Mouse (Mus musculus): ENCODE measurements around the gene Miga1.
A peak's percentile ranks its signal among the peaks of the same experiment; 100 is the strongest.

Gene Miga1

DNA sequence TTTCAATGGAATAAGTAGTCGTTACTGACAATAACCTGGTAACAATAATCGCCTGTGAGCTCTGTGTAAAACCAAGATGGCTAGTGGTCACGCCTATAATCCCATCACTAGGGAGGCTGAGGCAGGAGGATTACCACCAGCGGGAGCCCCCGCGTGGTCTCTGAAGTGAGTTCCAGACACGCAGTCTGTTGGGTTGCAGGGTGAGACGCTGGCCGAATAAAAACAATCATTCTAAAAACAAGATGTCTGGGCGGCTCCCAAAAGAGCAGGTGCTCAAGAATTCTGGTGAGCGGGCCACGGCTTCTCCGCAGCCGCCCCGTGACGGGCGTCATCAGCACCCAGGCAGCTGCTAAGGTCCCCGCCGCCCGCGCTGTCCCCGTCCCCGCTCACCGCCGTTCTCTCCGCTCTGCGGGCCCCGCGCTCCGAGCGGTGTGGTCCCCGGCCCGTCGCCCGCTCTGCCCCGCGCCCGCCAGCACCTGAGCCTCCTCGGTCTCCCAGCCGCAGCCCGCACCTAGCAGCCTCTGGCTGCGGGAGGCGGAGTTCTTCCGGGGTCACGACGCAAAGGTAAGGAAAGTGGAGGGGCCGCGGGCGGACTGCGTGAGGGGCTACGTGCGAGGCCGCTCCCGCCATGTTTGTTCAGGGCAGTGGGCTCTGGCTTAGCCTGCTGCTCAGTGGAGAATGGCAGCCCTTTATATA, at the start of gene Miga1:
Gene Miga1, minus strand, starts transcription at position 546 of the 696 bp plus-strand sequence.
- peak; percentile 88 for DNase-seq (ENCODE audit: low spot score)

DNA sequence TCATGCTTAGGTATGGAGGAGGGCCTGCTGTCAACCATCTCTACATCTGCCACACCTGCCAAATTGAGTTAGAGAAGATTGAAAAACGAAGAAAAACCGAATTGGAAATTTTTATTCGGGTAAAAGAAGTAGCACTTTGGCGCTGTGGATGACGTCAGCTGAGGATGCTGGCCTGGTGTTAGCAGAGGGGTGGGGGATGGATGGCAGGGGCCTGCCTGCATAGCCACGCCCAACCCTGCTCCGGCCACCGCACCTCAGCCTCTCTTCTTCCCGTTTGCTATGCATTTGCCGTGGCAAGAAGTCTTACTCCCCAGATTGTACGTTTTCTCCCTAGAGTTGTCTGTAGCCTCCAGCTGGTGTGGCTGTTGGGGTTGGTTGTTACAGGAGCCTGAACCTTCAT, 43.9 kb upstream of the Miga1 start:
- DNase-seq (ENCODE audit: low spot score): peak; percentile 41

DNA sequence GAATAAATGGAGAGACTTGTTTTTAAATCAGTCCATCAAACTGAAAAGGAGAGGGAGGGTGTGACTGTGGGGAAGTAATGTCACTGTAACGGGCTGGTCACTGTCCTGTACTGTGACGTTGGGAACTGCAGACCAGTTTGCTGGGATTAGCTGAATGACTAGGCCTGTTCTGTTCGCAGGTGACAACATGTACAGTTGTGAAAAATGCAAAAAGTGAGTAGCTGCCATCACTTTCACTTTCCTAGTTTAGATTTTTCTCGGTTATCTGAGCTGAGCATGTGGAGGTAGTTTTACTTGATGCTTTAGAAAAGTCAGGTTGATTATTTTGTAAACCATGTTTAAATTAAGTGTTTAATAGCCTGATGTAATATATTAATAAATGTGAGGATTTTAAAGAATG, 35.9 kb upstream of the Miga1 start:
- DNase-seq (ENCODE audit: low spot score): no peak

DNA sequence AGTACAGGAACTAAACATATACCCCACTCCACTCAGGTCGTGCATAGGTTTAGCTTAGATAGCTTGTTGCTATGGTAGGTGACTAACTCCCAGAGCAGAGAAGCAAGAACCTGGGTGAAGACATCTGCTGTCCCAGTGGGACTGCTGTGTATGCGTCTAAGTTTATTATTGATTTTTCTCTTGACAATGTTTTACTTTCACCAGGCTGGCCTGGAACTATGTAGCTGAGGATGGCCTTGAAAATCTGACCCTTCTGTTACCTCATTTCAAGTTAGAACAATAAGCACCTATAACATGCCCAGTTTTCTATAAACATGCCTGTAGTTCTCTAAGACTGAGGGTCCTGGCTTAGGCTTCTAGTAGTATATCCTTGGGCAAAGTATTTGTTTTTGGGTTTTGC, 24.0 kb upstream of the Miga1 start:
- DNase-seq (ENCODE audit: low spot score): no peak

DNA sequence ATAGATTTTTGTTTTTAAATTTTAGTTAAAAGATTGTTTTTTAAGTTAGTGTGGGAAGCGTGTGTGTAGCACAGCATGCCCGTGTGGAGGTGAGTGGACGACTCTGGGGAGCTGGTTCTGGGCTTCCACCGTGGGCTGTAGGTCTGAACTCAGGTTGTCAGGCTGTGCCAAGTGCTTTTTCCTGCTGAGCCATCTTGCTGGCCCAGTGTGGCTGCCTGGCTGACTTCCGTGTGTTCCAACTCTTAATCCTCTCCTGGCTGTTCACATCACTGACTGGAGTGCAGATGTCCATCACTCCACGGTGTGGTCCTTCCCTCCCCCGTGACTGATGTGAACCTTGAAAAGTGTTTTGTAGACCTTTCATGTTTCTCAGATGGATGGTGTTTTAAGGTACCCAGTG, 18.9 kb upstream of the Miga1 start:
- no peak for DNase-seq (ENCODE audit: low spot score)

DNA sequence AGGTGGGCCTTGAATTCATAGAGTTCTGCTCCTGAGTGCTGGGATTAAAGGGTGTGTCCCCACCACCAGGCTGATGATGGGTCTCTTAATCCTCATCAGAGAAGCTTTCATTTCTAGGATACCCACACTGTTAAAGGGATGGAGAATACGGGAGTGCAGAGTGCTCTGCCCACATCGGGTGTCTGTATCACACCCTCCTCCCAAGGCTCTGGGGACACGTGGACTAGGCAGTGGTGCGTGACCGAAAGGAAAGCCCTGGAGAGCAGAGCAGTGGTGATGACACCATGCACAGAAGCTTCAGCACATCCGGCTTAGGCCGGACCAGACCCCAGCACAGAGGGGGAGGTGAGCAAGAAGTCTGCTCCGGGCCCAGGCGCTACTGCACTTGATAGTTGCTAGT, 16.5 kb upstream of the Miga1 start:
- no peak for DNase-seq (ENCODE audit: low spot score)

DNA sequence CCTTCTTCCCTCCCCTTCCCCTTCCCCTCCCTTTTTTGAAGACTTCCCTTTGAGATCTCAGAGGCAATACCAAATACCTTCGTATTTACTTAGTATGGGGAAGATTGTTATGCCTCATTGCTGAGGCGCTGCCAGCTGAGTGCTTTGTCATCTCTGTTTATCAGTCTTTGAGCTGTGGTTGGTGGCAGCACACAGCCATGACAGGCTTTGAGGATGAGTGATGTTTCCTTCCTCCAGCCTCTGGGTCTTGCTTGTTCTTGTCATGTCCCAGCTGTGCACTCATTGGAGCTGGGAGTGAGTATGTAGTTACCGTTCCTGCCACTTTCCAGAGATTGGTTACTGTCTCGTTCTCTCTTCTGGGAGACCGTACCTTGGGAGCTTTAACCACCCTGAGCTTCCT, 15.2 kb upstream of the Miga1 start:
- no peak for DNase-seq (ENCODE audit: low spot score)

DNA sequence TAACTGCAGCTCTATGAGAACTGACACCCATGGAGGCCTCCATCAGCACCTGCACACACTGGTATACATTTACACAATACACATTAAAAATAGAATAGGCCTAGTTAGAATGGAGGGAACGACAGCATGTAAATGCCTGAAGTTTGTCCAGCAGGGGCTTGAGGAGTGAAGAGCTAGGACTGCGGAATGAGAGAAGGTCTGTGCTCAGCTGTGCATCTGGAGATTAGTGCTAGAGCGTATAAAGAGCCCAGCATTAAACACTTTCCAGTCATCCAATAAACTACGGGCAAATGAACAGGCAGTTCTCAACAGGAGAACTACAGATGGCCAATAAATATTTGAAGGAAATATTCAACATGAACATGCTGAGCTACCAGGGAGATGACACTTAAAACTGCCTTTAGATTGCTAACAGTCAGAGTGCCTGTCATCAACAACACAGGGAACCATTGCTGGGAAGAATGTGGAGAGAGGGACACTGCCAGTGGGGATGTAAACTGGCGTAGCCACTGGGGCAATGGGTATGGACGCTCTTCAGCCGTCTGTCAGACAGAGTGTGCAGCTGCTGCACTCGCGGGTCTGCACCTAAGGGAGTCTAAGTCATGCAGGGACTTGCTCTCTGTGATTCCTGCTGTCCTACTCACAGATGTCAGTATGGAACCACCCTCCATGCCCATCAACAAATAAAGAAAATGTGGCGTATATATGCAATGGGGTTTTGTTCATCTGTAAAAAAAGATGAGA, 13.4 kb upstream of the Miga1 start:
- DNase-seq (ENCODE audit: low spot score): no peak

DNA sequence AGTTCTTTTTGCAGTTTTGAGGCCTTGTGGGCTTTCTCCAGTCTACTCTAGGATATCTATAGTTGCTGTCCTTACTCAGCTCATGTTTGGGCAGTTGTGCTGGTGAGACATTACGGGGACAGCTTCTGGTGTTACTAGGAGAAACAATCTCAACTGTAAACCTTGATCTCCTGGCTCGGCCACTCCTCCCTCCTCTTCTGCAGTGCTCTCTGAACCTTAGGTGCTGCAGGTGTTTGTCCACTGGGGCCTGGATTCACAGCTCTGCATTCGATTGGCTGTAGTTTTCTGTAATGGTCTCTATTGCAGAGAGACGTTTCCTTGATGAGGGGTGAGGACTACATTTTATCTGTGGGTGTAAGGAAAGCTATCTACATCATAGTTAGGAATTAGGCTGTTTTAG, 12.1 kb upstream of the Miga1 start:
- DNase-seq (ENCODE audit: low spot score): peak; percentile 63

DNA sequence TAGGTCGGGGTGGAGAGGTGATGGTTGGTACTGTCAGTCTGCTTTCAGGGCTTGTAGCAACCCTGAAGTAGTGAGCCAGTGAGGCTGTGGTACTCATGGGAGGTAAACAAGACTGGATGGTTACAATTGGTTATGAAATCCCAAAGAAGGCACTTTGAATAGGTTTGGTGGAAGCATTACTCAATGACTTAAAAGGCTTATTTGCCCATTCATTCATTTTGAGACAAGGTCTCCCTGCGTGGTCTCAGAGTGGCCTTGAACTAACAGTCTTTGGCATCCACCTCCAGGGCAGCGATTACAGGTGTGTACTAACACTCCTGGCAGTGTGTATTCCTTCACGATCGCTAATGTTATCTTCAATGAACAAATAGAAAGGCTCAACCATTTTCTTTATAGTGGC, 10.8 kb upstream of the Miga1 start:
- DNase-seq (ENCODE audit: low spot score): no peak

DNA sequence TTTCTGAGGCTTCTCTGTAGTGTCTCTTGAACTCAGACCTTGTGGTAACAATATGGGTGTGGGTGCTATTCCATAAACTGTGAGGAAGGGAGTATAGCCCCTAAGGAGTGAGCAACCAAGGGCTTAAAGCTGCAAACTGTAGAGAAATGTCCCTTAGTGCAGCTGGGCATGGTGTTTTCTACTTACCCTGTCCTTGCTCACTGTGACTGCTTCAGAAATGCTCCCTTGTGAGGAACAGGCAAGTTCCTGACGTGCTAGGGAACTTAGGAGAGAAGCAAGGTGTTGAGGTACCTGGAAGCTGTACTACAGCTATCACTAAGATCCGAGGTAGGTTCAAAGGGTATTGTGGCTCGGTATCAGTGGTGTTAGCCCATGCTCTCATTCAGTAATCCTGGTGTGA, 10.2 kb upstream of the Miga1 start:
- DNase-seq (ENCODE audit: low spot score): no peak

DNA sequence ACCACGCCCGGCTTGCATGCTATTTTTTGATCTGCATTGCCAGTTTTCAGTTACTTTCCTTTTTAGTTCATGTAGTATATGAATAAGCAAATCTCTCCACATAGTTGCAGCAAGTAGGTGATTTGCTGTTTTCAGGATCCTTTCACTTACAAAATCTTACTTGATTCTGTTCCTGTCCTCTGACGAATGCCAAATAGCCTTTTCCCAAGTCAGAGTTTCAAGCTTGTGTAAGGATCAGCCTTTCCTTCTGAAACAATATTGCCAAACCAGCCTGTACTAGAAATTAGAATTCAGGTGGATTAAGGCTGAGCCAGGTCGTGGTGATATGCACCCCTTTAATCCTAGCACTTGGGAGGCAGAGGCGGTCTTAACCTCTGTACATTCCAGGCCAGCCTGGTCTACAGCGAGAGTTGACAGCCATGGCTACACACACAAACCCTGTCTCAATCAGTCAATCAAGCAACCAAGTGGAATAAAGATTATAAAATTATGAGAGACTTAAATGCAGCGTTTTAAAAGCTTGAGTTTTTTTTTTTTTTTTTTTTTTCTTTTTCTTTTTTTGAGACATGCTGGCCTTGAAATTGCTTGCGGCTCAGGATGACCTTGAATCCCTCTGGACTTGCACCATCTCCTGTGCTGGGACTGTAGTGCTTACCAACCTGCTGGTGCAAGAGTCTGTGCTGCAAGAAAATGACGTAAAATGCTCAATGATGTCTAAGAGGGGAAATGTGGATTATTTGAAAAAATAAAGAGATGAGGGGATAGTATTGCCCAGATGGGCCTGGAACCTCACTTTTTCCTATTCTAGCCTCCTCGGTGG, 8.0 kb upstream of the Miga1 start:
- DNase-seq (ENCODE audit: low spot score): no peak

DNA sequence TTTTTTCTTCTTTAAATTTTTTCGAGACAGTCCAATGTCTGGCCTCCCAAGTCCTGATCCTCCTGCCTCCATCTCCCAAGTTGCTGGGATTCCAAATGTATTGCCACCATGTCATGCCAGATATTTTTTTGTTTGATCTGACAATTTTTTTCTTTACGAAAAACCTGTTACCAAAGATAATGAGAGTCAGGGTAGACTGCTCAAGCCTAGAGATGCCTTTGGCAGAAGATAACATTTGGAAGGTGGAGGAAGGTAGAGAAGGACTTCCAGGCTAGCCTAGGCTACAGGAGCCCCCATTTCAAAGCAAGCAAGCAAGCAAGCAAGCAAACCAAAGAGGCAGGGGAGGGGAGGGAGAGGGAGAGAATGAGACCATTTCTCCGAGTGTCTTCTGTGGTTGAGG, 7.0 kb upstream of the Miga1 start:
- no peak for DNase-seq (ENCODE audit: low spot score)

DNA sequence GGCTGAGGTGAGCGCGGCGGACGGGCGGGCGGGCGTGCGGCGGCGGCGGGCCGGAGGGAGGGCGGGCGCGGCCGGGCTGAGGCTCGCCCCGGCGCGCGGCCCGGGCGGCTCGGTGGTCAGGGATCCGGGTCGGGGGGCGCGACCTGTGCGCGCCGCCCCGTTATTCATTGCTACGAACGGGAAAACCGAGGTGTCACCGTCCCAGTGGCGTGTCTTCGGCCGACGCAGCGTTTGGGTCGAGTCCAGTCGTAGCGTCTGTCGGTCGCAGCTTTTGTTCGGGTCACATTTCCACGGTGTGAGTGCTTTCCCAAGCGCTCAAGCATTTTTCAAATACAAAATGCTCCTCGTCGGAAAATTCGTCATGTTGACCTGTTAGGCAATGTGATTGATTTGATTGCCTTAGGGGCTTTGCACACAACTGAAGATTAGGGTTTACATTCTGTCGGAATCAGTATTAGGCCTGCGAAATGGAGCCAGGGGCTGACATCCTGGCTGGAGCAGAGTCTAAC, 6.5 kb upstream of the Miga1 start:
- DNase-seq (ENCODE audit: low spot score): no peak

DNA sequence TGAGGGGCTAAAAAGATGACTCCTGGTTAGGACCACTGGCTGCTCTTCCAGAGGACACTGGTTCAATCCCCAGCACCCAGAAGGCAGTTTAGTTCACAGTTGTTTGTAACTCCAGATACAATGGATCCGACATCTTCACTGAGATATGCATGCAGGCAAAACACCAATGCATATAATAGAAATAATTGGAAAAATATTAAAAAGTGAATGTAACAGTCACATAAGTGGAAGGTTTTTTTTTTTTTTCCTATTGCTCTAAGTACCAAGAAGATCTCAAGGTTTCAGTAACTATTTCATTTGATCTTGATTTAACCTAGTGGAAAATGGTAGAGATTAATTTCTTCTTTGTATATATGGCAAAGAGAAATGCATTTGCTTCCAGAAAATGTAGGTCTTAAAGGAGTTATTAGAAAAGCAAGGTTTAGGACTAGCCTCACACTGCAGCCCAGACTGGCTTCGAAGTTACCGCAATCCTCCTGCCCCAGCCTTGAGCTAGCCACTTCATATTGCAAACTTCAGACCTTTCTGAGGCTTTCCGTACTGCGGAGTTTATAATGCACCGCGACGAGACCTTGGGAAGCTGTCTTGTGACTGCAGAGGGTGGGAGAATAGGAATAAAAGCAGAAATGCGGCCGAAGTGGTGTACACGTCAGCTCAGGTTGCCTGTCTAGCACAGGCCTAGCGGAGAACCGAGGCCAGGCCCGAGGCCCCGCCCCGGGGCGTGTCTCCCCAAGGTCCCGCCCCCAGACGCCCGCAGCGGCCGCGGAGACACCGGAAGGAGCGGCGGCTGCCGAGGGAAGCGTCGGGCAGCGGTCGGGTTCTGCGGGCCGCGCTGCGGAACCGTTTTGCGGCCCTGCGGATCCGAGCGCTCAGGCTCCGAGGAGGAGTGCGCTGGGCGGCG, 5.8 kb upstream of the Miga1 start, which contains the start of gene Usp33:
Gene Usp33, plus strand, starts transcription at position 747 of the 901 bp plus-strand sequence.
- peak; percentile 91 for DNase-seq (ENCODE audit: low spot score)

DNA sequence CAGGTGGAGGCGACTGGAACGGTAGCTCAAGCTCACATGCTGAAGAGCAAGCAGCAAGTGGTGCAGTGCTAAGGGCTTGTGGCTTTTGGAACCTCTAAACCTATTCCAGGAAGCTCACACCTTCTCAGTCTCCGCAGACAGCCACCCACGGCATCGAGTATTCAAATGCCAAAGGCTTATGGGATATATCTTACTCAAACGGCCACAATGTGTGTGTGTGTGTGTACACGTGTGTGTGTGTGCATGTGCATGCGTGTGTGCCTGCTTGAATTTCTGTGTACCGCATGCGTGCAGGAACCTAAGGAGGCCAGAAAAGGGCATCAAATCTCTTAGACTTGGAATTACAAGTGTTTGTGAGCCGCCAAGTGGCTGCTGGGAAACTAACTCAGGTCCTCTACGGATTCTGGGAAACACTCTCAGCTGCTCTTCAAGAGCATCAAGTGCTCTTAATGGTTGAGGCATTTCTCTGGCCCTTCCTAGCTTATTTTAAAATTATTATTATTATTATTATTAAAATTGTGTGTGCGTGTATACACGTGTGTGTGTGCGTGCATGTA, 2.8 kb upstream of the Miga1 start:
- no peak for DNase-seq (ENCODE audit: low spot score)

DNA sequence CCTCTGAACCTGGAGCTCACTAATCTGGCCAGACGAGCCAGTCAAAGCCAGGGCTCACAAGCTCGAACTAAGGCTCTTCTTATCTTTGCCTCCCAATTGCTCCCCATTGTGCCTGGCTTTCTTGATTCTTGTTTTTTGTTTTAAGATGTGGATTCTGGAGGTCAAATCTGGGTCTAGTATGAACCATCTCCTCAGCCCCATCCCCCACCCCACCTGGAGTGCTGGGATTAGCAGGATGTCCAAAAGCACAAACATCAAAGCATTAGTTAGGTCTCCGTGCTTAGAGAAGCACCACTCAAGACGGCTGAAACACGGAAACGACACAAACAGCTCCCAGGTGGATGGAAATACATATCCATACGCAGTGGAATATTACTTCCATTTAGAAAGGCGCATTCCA, 4.1 kb downstream of the Miga1 start:
- no peak for DNase-seq (ENCODE audit: low spot score)

DNA sequence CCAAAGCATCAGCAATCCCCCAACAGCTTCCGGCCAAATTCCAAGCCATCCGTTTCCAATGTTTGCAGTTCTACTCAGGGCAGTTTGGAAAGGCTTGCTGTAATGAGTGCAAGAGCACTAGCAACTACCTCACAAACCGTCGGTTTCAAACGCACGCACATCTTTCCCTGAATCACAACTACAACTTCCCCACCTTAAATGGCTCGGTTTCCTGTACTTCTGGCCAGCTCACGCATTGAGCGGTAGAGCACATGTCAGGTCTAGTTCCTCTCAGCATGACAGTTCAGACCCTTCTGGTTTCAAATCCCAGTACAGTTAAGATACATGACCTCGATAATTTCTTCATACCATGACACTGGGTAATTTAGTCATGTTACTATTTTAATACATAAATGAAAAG, 6.6 kb downstream of the Miga1 start:
- DNase-seq (ENCODE audit: low spot score): no peak

DNA sequence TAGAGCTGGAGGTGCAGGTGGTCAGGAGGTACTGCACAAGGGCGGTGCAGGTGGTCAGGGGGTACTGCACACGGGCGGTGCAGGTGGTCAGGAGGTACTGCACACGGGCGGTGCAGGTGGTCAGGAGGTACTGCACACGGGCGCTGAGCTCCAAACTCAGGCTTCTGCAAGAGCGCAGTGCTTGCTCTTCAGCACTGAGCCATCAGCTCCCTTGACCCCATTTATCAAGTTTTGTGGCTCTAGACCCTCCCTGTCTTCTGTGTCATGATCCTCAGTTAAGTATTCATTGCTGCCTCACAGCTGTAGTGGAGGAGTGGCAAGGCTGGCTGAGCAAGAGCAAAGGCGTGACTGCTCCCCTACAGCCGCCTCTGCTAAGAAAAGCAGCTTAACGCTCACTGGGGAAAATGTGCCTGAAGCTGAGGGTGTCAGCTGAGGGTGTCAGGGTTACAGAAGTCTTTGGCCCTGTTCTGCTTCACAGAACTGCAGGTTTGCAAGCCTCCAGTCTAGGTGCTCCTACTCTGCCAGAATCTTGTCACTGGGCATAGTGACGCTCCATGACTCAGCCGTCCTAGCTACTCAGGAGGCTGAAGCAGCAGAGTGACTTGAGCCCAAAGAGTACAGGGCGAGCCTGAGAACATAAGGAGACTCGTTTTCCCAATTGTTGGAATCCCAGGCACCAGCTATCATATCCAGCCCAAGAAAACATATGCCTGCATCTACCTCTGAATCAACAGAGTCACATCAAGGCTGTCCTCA, 7.5 kb downstream of the Miga1 start:
- no peak for DNase-seq (ENCODE audit: low spot score)

DNA sequence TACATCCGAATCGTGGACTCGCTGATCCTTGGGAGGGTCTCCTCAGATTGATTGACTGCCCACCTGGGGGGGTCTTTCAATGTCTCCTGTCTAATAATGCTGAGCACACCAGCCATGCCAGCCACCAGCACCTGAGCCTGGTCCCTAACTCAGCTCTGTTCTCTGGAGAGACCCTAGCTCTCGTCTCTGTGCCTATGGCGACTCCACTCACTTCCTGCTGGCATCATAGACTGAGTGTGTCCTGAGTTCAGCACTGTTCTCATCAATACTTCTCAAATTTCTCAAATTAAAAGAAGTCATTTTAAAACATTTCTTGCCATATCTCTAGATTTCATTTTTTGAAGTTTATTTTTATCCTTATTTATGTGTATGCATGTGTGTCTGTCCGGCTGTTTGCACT, 8.1 kb downstream of the Miga1 start:
- no peak for DNase-seq (ENCODE audit: low spot score)

Data from yolk sac, embryonic 10.5 days (tissue).